Mouse (Mus musculus) CH12.LX (cell line): ENCODE results near the gene Ppm1a. TPM values are rescaled to one million over a fixed set of nuclear protein-coding genes. Genes with fewer than 3 reads are reported as not detected.

Experiments
- MEF2A ChIP-seq: IDR thresholded peaks from 2 replicates; pipeline ENCODE4 v1.6.1; 2014; ENCODE audit warnings: low read depth, mild to moderate bottlenecking, inconsistent platforms, low read length, improper control_type of control experiment, borderline replicate concordance
- MYC ChIP-seq: IDR thresholded peaks from 2 replicates; pipeline ENCODE4 v1.6.1; 2011; ENCODE audit warnings: low read depth, mild to moderate bottlenecking, improper control_type of control experiment, low read length
- NRF1 ChIP-seq: IDR thresholded peaks from 2 replicates; pipeline ENCODE4 v1.6.1; 2014; ENCODE audit warnings: low read depth, mild to moderate bottlenecking, inconsistent platforms, low read length, improper control_type of control experiment, moderate library complexity
- PAX5 ChIP-seq: IDR thresholded peaks from 2 replicates; pipeline ENCODE4 v1.6.1; 2012; ENCODE audit warnings: low read length, inconsistent platforms, mixed read lengths
- RAD21 ChIP-seq: IDR thresholded peaks from 2 replicates; pipeline ENCODE4 v1.6.1; 2011; ENCODE audit warnings: low read depth, mild to moderate bottlenecking, low read length, improper control_type of control experiment, moderate library complexity
- SIN3A ChIP-seq: IDR thresholded peaks from 2 replicates; pipeline ENCODE4 v1.6.1; 2012; ENCODE audit warnings: low read length, improper control_type of control experiment, inconsistent platforms
- ZC3H11A ChIP-seq: IDR thresholded peaks from 2 replicates; pipeline ENCODE4 v1.6.1; 2012; ENCODE audit warnings: low read depth, mild to moderate bottlenecking, inconsistent platforms, low read length, improper control_type of control experiment
- polyA plus RNA-seq: library from polyadenylated mRNA; unstranded; fragments of >175 nt; gene quantifications from 2 replicates; pipeline ENCODE4 v1.2.1, GENCODE M21; 2012; ENCODE audit warnings: low read depth; ENCODE audit not compliant: insufficient read length
- total RNA-seq, 2 experiments: library from RNA; depleted of rRNA; stranded (reverse); fragments of 300-350 nt in 1 of 2; fragments of >200 nt in 1 of 2; gene quantifications; 2 replicates each; pipeline ENCODE4 v1.2.3; 2012 to 2014

The Ppm1a gene
- total and polyA plus RNA-seq, 3 experiments = 78.8 to 112 (median 98.4) TPM

DNA sequence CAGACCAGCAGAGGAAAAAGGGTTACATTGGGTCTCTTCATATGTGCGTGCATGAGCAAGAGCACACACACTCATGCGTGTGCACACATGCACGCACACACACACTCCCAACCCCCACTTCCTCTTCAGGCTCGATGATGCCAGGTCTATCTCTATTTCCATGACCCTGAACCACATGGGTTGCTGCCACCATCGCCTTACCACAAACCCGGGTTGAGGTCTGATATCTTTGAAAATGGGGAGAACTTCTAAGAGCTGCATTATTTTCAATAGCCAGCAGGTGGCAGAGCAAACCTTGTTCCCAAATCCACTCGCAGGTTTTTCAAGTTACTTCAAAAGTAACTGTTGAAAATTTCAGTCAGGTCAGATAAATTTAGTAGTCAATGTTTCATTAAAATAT, 90.5 kb downstream of the Ppm1a start (continued):
- TF ChIP-seq SIN3A = no peak
- TF ChIP-seq MYC = no peak
- TF ChIP-seq ZC3H11A = peak; percentile 97
- TF ChIP-seq NRF1 = no peak
- TF ChIP-seq RAD21 = peak; percentile 97
- no peak for TF ChIP-seq PAX5
- TF ChIP-seq MEF2A = no peak

Other genes starting within 250 kb of the Ppm1a start
- gene Pcnx4, start 221.1 kb upstream of the Ppm1a start, total RNA-seq (2012; rRNA removed) = 2.9 and 3.1 TPM in 2 replicates
- 1.5 and 1.9 TPM in 2 replicates for gene Pcnx4, start 221.1 kb upstream of the Ppm1a start, total RNA-seq (2014; rRNA removed)
- 2.1 and 2.9 TPM in 2 replicates for gene Pcnx4, start 221.1 kb upstream of the Ppm1a start, polyA plus RNA-seq
- gene Gm4756, start 107.8 kb upstream of the Ppm1a start, total RNA-seq (2012; rRNA removed) = not detected in 2 replicates
- not detected in 2 replicates for gene Gm4756, start 107.8 kb upstream of the Ppm1a start, total RNA-seq (2014; rRNA removed)
- not detected in 2 replicates for gene Gm4756, start 107.8 kb upstream of the Ppm1a start, polyA plus RNA-seq
- 36.8 and 52.8 TPM in 2 replicates for gene Dhrs7, start 92.5 kb upstream of the Ppm1a start, total RNA-seq (2012; rRNA removed)
- gene Dhrs7, start 92.5 kb upstream of the Ppm1a start, total RNA-seq (2014; rRNA removed) = 36.5 and 37.2 TPM in 2 replicates
- 23.9 and 27.4 TPM in 2 replicates for gene Dhrs7, start 92.5 kb upstream of the Ppm1a start, polyA plus RNA-seq
- gene Six6, start 182.4 kb downstream of the Ppm1a start, total RNA-seq (2012; rRNA removed) = 0.04 and 0.13 TPM in 2 replicates
- gene Six6, start 182.4 kb downstream of the Ppm1a start, total RNA-seq (2014; rRNA removed) = not detected in 2 replicates
- 0.61 and 0.87 TPM in 2 replicates for gene Six6, start 182.4 kb downstream of the Ppm1a start, polyA plus RNA-seq
- gene 4930447C04Rik, start 183.3 kb downstream of the Ppm1a start, total RNA-seq (2012; rRNA removed) = 0.55 and 0.89 TPM in 2 replicates
- gene 4930447C04Rik, start 183.3 kb downstream of the Ppm1a start, total RNA-seq (2014; rRNA removed) = 0.52 and 0.74 TPM in 2 replicates
- 0.74 and 0.85 TPM in 2 replicates for gene 4930447C04Rik, start 183.3 kb downstream of the Ppm1a start, polyA plus RNA-seq